Mouse (Mus musculus) embryonic facial prominence, embryonic 11.5 days (tissue): ENCODE results near the gene Trcg1. TPM values are rescaled to one million over a fixed set of nuclear protein-coding genes. Genes with fewer than 3 reads are reported as not detected.
A peak's percentile ranks its signal among the peaks of the same experiment; 100 is the strongest.

Experiments used
- ATAC-seq: fragments of 200-750 bp; cut with Nextera tagmentation; replicated peaks from 2 replicates; pipeline ENCODE4 v1.8.0; 2017; ENCODE audit warnings: low read depth; ENCODE audit not compliant: insufficient number of reproducible peaks, low FRiP score, low TSS enrichment
- DNase-seq: peaks from one replicate; pipeline ENCODE4 v3.0.0-alpha.2; 2015; ENCODE audit warnings: low spot score
- H3K27ac ChIP-seq: fragments of 300-500 bp; sonication (generic); replicated peaks from 2 replicates; pipeline ENCODE4 v1.5.1; 2014; ENCODE audit warnings: mild to moderate bottlenecking, low read depth, low read length, control low read depth
- H3K27me3 ChIP-seq: fragments of 300-500 bp; sonication (generic); 2 replicates; pipeline ENCODE4 v1.6.1; 2014; ENCODE audit warnings: mild to moderate bottlenecking, low read length, moderate library complexity, mixed read lengths; ENCODE audit not compliant: control insufficient read depth, insufficient read depth
- H3K36me3 ChIP-seq: fragments of 300-500 bp; sonication (generic); replicated peaks from 2 replicates; pipeline ENCODE4 v1.6.1; 2014; ENCODE audit warnings: low read depth, mild to moderate bottlenecking, low read length, moderate library complexity, mixed read lengths; ENCODE audit not compliant: control insufficient read depth, insufficient read depth
- H3K4me1 ChIP-seq: fragments of 300-500 bp; sonication (generic); 2 replicates; pipeline ENCODE4 v1.6.1; 2014; ENCODE audit warnings: low read length, mixed read lengths; ENCODE audit not compliant: control insufficient read depth, insufficient read depth
- H3K4me2 ChIP-seq: fragments of 300-500 bp; sonication (generic); 2 replicates; pipeline ENCODE4 v1.6.1; 2014; ENCODE audit warnings: low read depth, mild to moderate bottlenecking, control low read depth, low read length, moderate library complexity
- H3K4me3 ChIP-seq: fragments of 300-500 bp; sonication (generic); 2 replicates; pipeline ENCODE4 v1.5.1; 2014; ENCODE audit warnings: low read depth, low read length, control low read depth
- H3K9ac ChIP-seq: fragments of 300-500 bp; sonication (generic); replicated peaks from 2 replicates; pipeline ENCODE4 v1.6.1; 2014; ENCODE audit warnings: mild to moderate bottlenecking, control low read depth, low read length
- H3K9me3 ChIP-seq: fragments of 300-500 bp; sonication (generic); replicated peaks from 2 replicates; pipeline ENCODE4 v1.6.1; 2016; ENCODE audit warnings: mild to moderate bottlenecking, low read length, inconsistent platforms, mixed read lengths; ENCODE audit not compliant: control insufficient read depth
- WGBS: fragments of 180-500 bp; shearing (Covaris S2); extraction: QIAGEN DNeasy Blood & Tissue Kit; methylation state at CpG from one replicate; pipeline ENCODE4 v1.1.7; 2014; 5-methylcytosine and 5-hydroxymethylcytosine counted together
- polyA plus RNA-seq: library from polyadenylated mRNA; unstranded; fragments of >200 nt; fragmentation: Nextera tagmentation; extraction: Ambion mirVana; gene quantifications from 2 replicates; pipeline ENCODE4 v1.2.1, GENCODE M21; 2014

Trcg1 gene
- polyA plus RNA-seq, 1 experiment from 2014 or later = not detected

- H3K9me3 ChIP-seq = no peaks in the 10 kb centered on the region
- peaks cover 5% of the 10 kb centered on the region for H3K36me3 ChIP-seq
- no peak overlapping the region for H3K4me3 ChIP-seq
- no peak for ATAC-seq
- no peak overlapping the region for H3K9ac ChIP-seq
- no peaks in the 10 kb centered on the region for H3K27me3 ChIP-seq
- H3K27ac ChIP-seq = no peak overlapping the region
- WGBS = 90% methylated on average over 4 of the region's 4 CpGs
- no peaks in the 10 kb centered on the region for H3K4me1 ChIP-seq
- no peak overlapping the region for H3K4me2 ChIP-seq
- DNase-seq = no peak
Measured at GRCm38 (mm10) chr9:57250026-57250425, 13.7 kb downstream of the Trcg1 start.

- Histone ChIP-seq H3K4me2 (no peak overlapping the region), H3K36me3 (peaks cover 7% of the 10 kb centered on the region), H3K9me3 (no peaks in the 10 kb centered on the region), H3K27me3 (no peaks in the 10 kb centered on the region), H3K4me3 (no peak overlapping the region), H3K4me1 (no peaks in the 10 kb centered on the region), H3K27ac (no peak overlapping the region), H3K9ac (no peak overlapping the region)
- WGBS = 93% methylated on average over 2 of the region's 2 CpGs
- ATAC-seq = no peak
- DNase-seq = no peak
Measured at GRCm38 (mm10) chr9:57251139-57251538, 14.8 kb downstream of the Trcg1 start.

- no peaks in the 10 kb centered on the region for H3K27me3 ChIP-seq
- no peak overlapping the region for H3K27ac ChIP-seq
- H3K36me3 ChIP-seq = peaks cover 7% of the 10 kb centered on the region
- H3K9me3 ChIP-seq = no peaks in the 10 kb centered on the region
- ATAC-seq (no peak), DNase-seq (no peak)
- H3K9ac ChIP-seq = no peak overlapping the region
- 82% methylated on average over 7 of the region's 7 CpGs for WGBS
- H3K4me1 ChIP-seq = no peaks in the 10 kb centered on the region
- H3K4me3 ChIP-seq = no peak overlapping the region
- H3K4me2 ChIP-seq = no peak overlapping the region
Measured at GRCm38 (mm10) chr9:57254061-57254460, 17.7 kb downstream of the Trcg1 start.

- no peaks in the 10 kb centered on the region for H3K4me1 ChIP-seq
- no peaks in the 10 kb centered on the region for H3K27me3 ChIP-seq
- no peak overlapping the region for H3K4me2 ChIP-seq
- 73% methylated on average over 9 of the region's 9 CpGs for WGBS
- no peaks in the 10 kb centered on the region for H3K9me3 ChIP-seq
- no peak overlapping the region for H3K27ac ChIP-seq
- no peak overlapping the region for H3K4me3 ChIP-seq
- no peak overlapping the region for H3K9ac ChIP-seq
- peaks cover 7% of the 10 kb centered on the region for H3K36me3 ChIP-seq
- ATAC-seq (no peak), DNase-seq (no peak)
Measured at GRCm38 (mm10) chr9:57254823-57255495, 18.6 kb downstream of the Trcg1 start.

GRCm38 (mm10) chr9:57256309-57256708 is 20.0 kb downstream of the Trcg1 start:
- no peak overlapping the region for H3K27ac ChIP-seq
- DNase-seq (no peak), ATAC-seq (no peak)
- no peak overlapping the region for H3K9ac ChIP-seq
- 93% methylated on average over 20 of the region's 20 CpGs for WGBS
- no peaks in the 10 kb centered on the region for H3K9me3 ChIP-seq
- no peaks in the 10 kb centered on the region for H3K27me3 ChIP-seq
- peaks cover 7% of the 10 kb centered on the region for H3K36me3 ChIP-seq
- no peaks in the 10 kb centered on the region; the same call in 1 of the 2 replicates for H3K4me1 ChIP-seq
- no peak overlapping the region for H3K4me3 ChIP-seq
- no peak overlapping the region for H3K4me2 ChIP-seq

- Histone ChIP-seq H3K36me3 (peaks cover 7% of the 10 kb centered on the region), H3K27me3 (no peaks in the 10 kb centered on the region), H3K27ac (no peak overlapping the region), H3K4me3 (no peak overlapping the region), H3K9ac (no peak overlapping the region), H3K4me1 (no peaks in the 10 kb centered on the region; the same call in 1 of the 2 replicates), H3K9me3 (no peaks in the 10 kb centered on the region), H3K4me2 (no peak overlapping the region)
- DNase-seq (no peak), ATAC-seq (no peak)
- WGBS = 95% methylated on average over 11 of the region's 11 CpGs
Measured at GRCm38 (mm10) chr9:57256861-57257260, 20.5 kb downstream of the Trcg1 start.

GRCm38 (mm10) chr9:57257627-57258026 is 21.3 kb downstream of the Trcg1 start:
- Histone ChIP-seq H3K27me3 (no peaks in the 10 kb centered on the region), H3K36me3 (peaks cover 7% of the 10 kb centered on the region), H3K27ac (no peak overlapping the region), H3K4me2 (no peak overlapping the region), H3K4me1 (no peaks in the 10 kb centered on the region; the same call in 1 of the 2 replicates), H3K9ac (no peak overlapping the region), H3K4me3 (no peak overlapping the region), H3K9me3 (no peaks in the 10 kb centered on the region)
- DNase-seq = no peak
- WGBS = 97% methylated on average over 9 of the region's 9 CpGs
- no peak for ATAC-seq

GRCm38 (mm10) chr9:57259736-57260135 is 23.4 kb downstream of the Trcg1 start:
- Histone ChIP-seq H3K9me3 (no peaks in the 10 kb centered on the region), H3K36me3 (peaks cover 3% of the 10 kb centered on the region), H3K27me3 (no peaks in the 10 kb centered on the region), H3K4me2 (no peak overlapping the region), H3K9ac (no peak overlapping the region), H3K27ac (no peak overlapping the region), H3K4me3 (no peak overlapping the region), H3K4me1 (no peaks in the 10 kb centered on the region; the same call in 1 of the 2 replicates)
- WGBS = 5% methylated on average over 3 of the region's 3 CpGs
- DNase-seq (peak; percentile 92), ATAC-seq (no peak)
